Mouse (Mus musculus) heart, postnatal 10 days (tissue): Measurements from ENCODE around the gene Tbc1d2. TPM values are rescaled to one million over a fixed set of nuclear protein-coding genes. Genes with fewer than 3 reads are reported as not detected.
A peak's percentile ranks its signal among the peaks of the same experiment; 100 is the strongest.
"Not testable (repeated sequence)": the region's sequence is repeated elsewhere in the genome, so short reads cannot be mapped to it uniquely, and the experiment has no call there.

Source experiments
- DNase-seq, 2 experiments: peaks; one replicate each; pipeline ENCODE4 v3.0.0; 2021
- intact Hi-C: fragments of 180-260 bp; cut with DNase I; formaldehyde crosslinking; loops from one replicate; pipeline ENCODE4 v1.15.1; 2025
- total RNA-seq, 2 experiments: library from RNA; stranded (reverse); gene quantifications; 2 replicates each; pipeline ENCODE4 v1.2.3; 2021

The Tbc1d2 gene
- total RNA-seq, 2 experiments from 2014 or later: 3.0 TPM

- intact Hi-C loops: loop anchor here (1.0 kb wide), 1 partner anchor 11 kb away; no protein-coding TSS in a partner anchor
- DNase-seq: no peak
Observed at GRCm38 (mm10) chr4:46585041-46585810, 64.8 kb downstream of the Tbc1d2 start.

DNA sequence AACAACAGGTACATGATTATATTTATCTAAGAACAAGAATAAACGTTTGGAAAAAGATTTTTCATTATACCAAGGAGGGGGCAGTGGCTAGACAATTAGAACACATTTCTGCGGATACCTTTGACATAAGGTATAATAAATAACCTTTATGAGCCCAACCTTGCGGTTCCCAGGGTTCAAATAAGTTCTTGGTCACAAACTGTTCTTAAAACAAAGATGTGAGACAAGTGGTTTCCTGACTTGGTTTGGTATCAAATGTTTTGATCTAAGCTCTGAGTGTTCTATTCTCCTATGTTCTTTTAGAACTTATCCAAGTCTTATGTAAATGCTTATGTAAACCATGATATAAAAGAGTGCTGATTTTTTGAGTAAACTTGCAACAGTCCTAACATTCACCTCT lies 65.5 kb downstream of the Tbc1d2 start:
- DNase-seq, intact Hi-C loops: not testable (repeated sequence)

DNA sequence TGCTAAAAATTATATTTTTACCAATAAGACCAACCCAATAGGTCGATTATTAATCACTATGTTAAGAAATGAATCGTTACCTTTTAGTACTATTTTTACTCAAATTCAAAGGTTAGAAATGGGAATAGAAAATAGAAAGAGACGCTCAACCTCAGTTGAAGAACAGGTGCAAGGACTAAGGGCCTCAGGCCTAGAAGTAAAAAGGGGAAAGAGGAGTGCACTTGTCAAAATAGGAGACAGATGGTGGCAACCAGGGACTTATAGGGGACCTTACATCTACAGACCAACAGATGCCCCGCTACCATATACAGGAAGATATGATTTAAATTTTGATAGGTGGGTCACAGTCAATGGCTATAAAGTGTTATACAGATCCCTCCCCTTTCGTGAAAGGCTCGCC lies 65.9 kb downstream of the Tbc1d2 start:
- DNase-seq, intact Hi-C loops: not testable (repeated sequence)

- intact Hi-C loops, DNase-seq: not testable (repeated sequence)
Observed at GRCm38 (mm10) chr4:46582024-46582423, 68.0 kb downstream of the Tbc1d2 start.

- DNase-seq, intact Hi-C loops: not testable (repeated sequence)
Observed at GRCm38 (mm10) chr4:46581577-46581976, 68.4 kb downstream of the Tbc1d2 start.

DNA sequence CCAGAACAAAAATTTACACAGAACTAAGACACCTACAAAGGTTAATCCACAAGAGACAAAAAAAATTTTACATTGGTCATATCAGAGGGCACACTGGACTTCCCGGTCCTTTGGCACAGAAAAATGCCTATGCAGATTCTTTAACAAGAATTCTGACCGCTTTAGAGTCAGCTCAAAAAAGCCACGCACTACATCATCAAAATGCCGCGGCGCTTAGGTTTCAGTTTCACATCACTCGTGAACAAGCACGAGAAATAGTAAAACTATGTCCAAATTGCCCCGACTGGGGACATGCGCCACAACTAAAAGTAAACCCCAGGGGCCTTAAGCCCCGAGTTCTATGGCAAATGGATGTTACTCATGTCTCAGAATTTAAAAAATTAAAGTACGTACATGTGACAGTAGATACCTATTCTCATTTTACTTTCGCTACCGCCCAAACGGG lies 69.2 kb downstream of the Tbc1d2 start:
- intact Hi-C loops, DNase-seq: not testable (repeated sequence)

DNA sequence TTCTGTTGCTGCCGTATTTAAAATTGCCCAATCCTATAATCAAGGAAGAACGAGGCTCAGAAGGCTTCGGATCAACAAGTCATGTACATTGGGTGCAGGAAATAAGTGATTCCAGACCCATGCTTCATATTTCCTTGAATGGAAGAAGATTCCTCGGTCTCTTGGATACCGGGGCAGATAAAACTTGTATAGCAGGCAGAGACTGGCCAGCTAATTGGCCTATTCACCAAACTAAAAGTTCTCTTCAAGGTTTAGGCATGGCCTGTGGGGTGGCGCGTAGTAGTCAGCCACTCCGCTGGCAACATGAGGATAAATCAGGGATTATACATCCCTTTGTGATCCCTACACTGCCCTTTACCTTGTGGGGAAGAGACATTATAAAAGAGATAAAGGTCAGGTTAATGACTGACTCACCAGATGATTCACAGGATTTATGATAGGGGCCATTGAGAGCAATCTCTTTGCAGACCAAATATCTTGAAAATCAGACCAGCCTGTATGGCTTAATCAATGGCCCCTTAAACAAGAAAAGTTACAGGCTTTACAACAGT lies 71.1 kb downstream of the Tbc1d2 start:
- intact Hi-C loops, DNase-seq: not testable (repeated sequence)

- no peak for DNase-seq
- intact Hi-C loops: no loop called here
Observed at GRCm38 (mm10) chr4:46578228-46578627, 71.8 kb downstream of the Tbc1d2 start.

- intact Hi-C loops, DNase-seq: not testable (repeated sequence)
Observed at GRCm38 (mm10) chr4:46575509-46576284, 74.3 kb downstream of the Tbc1d2 start.

DNA sequence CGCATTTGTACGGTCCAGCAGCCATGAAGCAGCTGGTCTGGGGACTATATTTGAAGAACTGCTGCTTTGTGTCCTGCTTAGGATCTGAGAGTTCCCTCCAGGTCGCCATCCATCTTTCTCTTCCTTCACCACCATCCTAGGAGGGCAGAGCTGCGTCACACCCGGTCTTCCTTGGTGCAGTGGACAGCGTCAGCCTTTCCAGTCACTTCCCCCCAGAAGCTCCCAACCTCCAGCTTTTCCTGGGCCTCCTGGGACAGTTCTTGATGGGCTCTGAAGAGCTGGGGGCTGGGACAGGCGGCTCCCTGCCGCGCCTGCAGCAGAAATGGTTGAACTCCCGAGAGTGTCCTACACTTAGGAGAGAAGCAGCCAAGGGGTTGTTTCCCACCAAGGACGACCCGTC lies 75.2 kb downstream of the Tbc1d2 start:
- no peak for DNase-seq
- intact Hi-C loops: loop anchor here (1.0 kb wide), 1 partner anchor 10 kb away; no protein-coding TSS in a partner anchor

DNA sequence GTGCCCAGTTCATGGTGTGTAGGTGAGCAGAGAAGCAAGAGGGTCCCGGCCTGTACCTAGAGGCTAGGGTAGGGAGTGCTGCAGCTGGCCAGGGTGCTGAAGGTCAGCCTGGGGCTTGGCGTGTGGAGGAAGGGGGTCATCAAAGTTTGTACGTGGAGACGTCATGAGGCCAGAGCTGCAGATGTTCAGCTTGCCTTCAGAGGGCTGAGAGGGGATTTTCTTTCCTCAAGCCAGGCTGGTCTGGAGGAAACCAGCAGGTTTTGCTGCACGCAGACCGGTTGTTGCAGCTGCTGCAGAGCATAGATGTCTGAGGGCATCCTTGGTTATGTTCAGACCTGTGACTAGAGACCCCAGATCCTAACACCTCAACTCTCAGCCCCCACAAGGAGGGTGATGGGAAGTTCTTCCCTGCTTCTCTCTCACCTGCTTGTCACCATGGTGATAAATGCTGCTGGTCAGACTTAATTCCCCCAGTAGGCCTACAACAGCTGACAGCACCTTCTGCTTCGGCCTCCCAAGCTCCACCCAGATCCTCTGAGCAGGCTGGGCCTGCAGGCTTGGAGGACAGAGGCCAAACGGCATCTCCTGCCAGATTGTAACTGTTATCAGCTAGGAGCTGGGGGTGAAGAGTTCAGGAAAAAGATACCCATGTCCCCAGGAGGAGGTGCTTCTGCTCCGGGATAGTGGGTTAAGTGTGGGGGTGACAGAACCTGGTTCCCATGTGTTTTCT lies 75.8 kb downstream of the Tbc1d2 start:
- intact Hi-C loops: loop anchor here (1.0 kb wide), 1 partner anchor 11 kb away; no protein-coding TSS in a partner anchor

GRCm38 (mm10) chr4:46572616-46573015 lies 77.4 kb downstream of the Tbc1d2 start:
- no peak for DNase-seq
- intact Hi-C loops: no loop called here

More for the DNA sequence above, 75.8 kb downstream of the Tbc1d2 start:
- no peak for DNase-seq

DNA sequence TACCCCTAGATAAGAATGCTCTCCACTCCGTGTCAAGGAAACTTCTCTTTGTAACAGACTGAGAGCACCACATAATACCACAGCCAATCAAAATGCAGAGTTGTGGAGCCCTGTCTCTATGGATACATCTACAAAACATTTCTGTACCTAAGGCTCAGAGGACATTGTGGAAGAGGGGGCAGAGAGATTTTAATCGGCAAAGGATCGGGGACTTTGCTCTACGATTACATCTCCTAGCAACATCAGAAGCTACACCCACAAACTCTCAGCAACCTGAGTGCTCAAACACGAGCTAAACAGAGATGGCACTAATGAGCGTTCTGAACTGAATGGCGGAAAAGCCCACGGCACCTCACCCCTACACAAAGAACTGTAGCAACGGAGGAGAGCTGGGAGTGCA lies 78.3 kb downstream of the Tbc1d2 start:
- DNase-seq: no peak
- intact Hi-C loops: no loop called here

DNA sequence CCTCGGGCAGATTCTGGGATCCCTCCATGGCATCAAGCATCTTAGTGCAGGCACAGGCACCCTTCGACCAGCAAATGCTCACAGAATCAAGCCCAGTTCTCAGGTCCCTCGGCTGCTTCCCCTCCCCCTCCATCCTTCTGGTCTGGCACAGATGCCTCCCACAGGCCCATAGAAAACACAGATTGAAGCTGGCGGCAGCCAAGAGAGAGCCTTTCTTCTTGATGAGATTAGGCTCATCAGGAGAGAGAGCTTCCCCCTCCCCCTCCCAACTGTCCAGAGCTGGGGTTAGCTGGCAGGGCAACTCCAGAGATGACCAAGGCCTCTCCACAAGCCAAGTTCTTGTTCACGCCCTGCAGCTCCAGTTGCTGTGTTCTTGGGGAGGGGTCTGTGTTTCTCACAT lies 80.3 kb downstream of the Tbc1d2 start:
- intact Hi-C loops: no loop called here
- no peak for DNase-seq

- DNase-seq: no peak
- intact Hi-C loops: no loop called here
Observed at GRCm38 (mm10) chr4:46568169-46568568, 81.8 kb downstream of the Tbc1d2 start.

- intact Hi-C loops: no loop called here
- DNase-seq: no peak
Observed at GRCm38 (mm10) chr4:46566931-46567671, 82.9 kb downstream of the Tbc1d2 start.

GRCm38 (mm10) chr4:46565393-46565955 lies 84.5 kb downstream of the Tbc1d2 start:
- intact Hi-C loops: no loop called here
- DNase-seq: no peak

DNA sequence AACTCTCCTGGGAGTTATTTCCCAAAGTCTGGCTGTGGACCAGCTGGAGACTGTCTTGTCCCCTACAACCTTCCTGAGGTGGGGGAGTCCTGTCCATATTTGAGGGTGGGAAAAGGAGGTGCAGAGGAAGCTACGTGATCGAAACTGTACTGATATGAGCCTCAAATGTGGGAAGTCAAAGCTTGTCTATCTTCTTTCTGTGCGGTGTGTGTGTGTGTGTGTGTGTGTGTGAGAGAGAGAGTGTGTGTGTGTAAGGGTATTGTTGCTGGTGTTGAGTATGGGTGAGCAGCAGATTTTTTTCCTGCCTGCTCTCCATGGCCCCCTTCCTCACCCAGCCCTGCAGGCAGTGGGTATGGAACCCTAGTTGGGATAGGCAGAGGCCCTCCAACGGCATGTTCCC lies 85.8 kb downstream of the Tbc1d2 start:
- intact Hi-C loops: no loop called here
- no peak for DNase-seq

DNA sequence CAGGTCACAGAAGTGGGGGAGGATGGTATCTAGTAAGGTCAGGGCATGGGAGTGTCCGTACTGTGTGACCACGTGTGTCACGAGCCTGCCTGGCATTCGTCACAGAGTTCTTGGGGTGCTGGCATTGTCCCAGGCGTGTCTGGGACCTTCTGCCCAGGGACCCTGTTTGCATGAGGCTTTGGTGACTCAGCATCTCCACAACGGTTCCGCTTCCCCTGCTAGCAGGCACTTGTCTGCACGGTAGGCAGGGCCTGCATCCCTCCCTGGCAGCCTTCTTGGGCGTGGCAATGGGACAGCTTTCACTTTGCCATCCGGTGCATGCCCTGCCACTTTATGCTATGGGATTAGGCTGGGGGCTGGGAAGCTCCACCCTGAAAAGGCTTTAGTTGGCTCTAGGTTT lies 86.2 kb downstream of the Tbc1d2 start:
- intact Hi-C loops: no loop called here
- DNase-seq: peak; percentile 31 to 41

GRCm38 (mm10) chr4:46562841-46563240 lies 87.2 kb downstream of the Tbc1d2 start:
- no peak for DNase-seq
- intact Hi-C loops: no loop called here
